Mouse (Mus musculus) MEL (cell line): Measurements from ENCODE around the gene Foxo3. TPM values are rescaled to one million over a fixed set of nuclear protein-coding genes. Genes with fewer than 3 reads are reported as not detected.

Experiments
- DNase-seq: peaks from one replicate; pipeline ENCODE4 v3.0.0; 2011; ENCODE audit warnings: low read depth, low spot score
- H3K27ac ChIP-seq: 2 replicates; pipeline ENCODE4 v1.5.1; 2012; ENCODE audit warnings: low read depth, mild to moderate bottlenecking, control low read depth, low read length, moderate library complexity; ENCODE audit not compliant: control insufficient read depth
- H3K27me3 ChIP-seq, 2 experiments: fragments of 150-350 bp in 1 of 2; sonication (generic) in 1 of 2; 2 replicates each; pipeline ENCODE4 v1.6.1; 2012; ENCODE audit warnings: low read length in 2 of 2, mild to moderate bottlenecking in 2 of 2, improper control_type of control experiment in 1 of 2, moderate library complexity in 1 of 2; ENCODE audit not compliant: insufficient read depth in 2 of 2, control insufficient read depth in 1 of 2
- H3K36me3 ChIP-seq, 2 experiments: 2 replicates each; pipeline ENCODE4 v1.6.1; 2012 to 2014; ENCODE audit warnings: low read length in 2 of 2, improper control_type of control experiment in 1 of 2, inconsistent platforms in 1 of 2, mild to moderate bottlenecking in 1 of 2; ENCODE audit not compliant: insufficient read depth in 2 of 2, control insufficient read depth in 1 of 2
- H3K4me1 ChIP-seq, 2 experiments: fragments of 150-350 bp in 1 of 2; sonication (generic) in 1 of 2; 2 replicates each; pipeline ENCODE4 v1.6.1; 2012; ENCODE audit warnings: low read length in 2 of 2, improper control_type of control experiment in 1 of 2, mild to moderate bottlenecking in 1 of 2; ENCODE audit not compliant: insufficient read depth in 2 of 2, control insufficient read depth in 1 of 2
- H3K4me3 ChIP-seq, 2 experiments: fragments of 150-350 bp in 1 of 2; sonication (generic) in 1 of 2; 2 replicates each; pipeline ENCODE4 v1.5.1; 2012; ENCODE audit warnings: low read depth in 2 of 2, low read length in 2 of 2, mild to moderate bottlenecking in 2 of 2, moderate library complexity in 2 of 2, control low read depth in 1 of 2, improper control_type of control experiment in 1 of 2; ENCODE audit not compliant: control insufficient read depth in 1 of 2, insufficient read depth in 1 of 2
- H3K79me2 ChIP-seq: 2 replicates; pipeline ENCODE4 v1.6.1; 2012; ENCODE audit warnings: mild to moderate bottlenecking, low read length, moderate library complexity; ENCODE audit not compliant: control insufficient read depth, poor library complexity, insufficient read depth
- H3K9ac ChIP-seq: 2 replicates; pipeline ENCODE4 v1.6.1; 2012; ENCODE audit warnings: low read depth, mild to moderate bottlenecking, control low read depth, low read length, moderate library complexity; ENCODE audit not compliant: control insufficient read depth, poor library complexity, severe bottlenecking
- H3K9me3 ChIP-seq: fragments of 150-350 bp; sonication (generic); replicated peaks from 2 replicates; pipeline ENCODE4 v1.6.1; 2012; ENCODE audit warnings: mild to moderate bottlenecking, low read length, improper control_type of control experiment, moderate library complexity; ENCODE audit not compliant: insufficient read depth
- CHD1 ChIP-seq: IDR thresholded peaks from 2 replicates; pipeline ENCODE4 v1.6.1; 2012; ENCODE audit warnings: low read depth, mild to moderate bottlenecking, inconsistent platforms, low read length, improper control_type of control experiment
- CHD2 ChIP-seq: IDR thresholded peaks from 2 replicates; pipeline ENCODE4 v1.6.1; 2011; ENCODE audit warnings: low read length, improper control_type of control experiment
- EP300 ChIP-seq, 2 experiments: IDR thresholded peaks; 2 replicates each; pipeline ENCODE4 v1.6.1; 2011; ENCODE audit warnings: improper control_type of control experiment in 2 of 2, low read length in 2 of 2, low read depth in 1 of 2, mild to moderate bottlenecking in 1 of 2
- GABPA ChIP-seq: IDR thresholded peaks from 2 replicates; pipeline ENCODE4 v1.6.1; 2012; ENCODE audit warnings: low read depth, mild to moderate bottlenecking, inconsistent platforms, low read length, improper control_type of control experiment, moderate library complexity
- JUND ChIP-seq: IDR thresholded peaks from 2 replicates; pipeline ENCODE4 v1.6.1; 2011; ENCODE audit warnings: low read depth, mild to moderate bottlenecking, improper control_type of control experiment, low read length
- MAFK ChIP-seq: IDR thresholded peaks from 2 replicates; pipeline ENCODE4 v1.6.1; 2011; ENCODE audit warnings: low read depth, mild to moderate bottlenecking, low read length, improper control_type of control experiment, borderline replicate concordance
- MAX ChIP-seq: IDR thresholded peaks from 2 replicates; pipeline ENCODE4 v1.6.1; 2011; ENCODE audit warnings: low read length, improper control_type of control experiment
- MAZ ChIP-seq: IDR thresholded peaks from 2 replicates; pipeline ENCODE4 v1.6.1; 2012; ENCODE audit warnings: low read depth, mild to moderate bottlenecking, inconsistent platforms, low read length, improper control_type of control experiment
- MYC ChIP-seq: IDR thresholded peaks from 2 replicates; pipeline ENCODE4 v1.6.1; 2011; ENCODE audit warnings: low read depth, mild to moderate bottlenecking, low read length, improper control_type of control experiment, moderate library complexity
- NRF1 ChIP-seq: IDR thresholded peaks from 2 replicates; pipeline ENCODE4 v1.6.1; 2014; ENCODE audit warnings: low read depth, mild to moderate bottlenecking, inconsistent platforms, low read length, improper control_type of control experiment, moderate library complexity; ENCODE audit not compliant: poor library complexity, insufficient read depth, severe bottlenecking
- POLR2A ChIP-seq, 2 experiments: IDR thresholded peaks; 2 replicates each; pipeline ENCODE4 v1.6.1; 2011 to 2012; ENCODE audit warnings: low read length in 2 of 2, mild to moderate bottlenecking in 2 of 2, control low read depth in 1 of 2, improper control_type of control experiment in 1 of 2, low read depth in 1 of 2, moderate library complexity in 1 of 2; ENCODE audit not compliant: control insufficient read depth in 1 of 2, insufficient read depth in 1 of 2, poor library complexity in 1 of 2
- RCOR1 ChIP-seq: IDR thresholded peaks from 2 replicates; pipeline ENCODE4 v1.6.1; 2012; ENCODE audit warnings: low read depth, mild to moderate bottlenecking, inconsistent platforms, low read length, improper control_type of control experiment
- UBTF ChIP-seq: IDR thresholded peaks from 2 replicates; pipeline ENCODE4 v1.6.1; 2012; ENCODE audit warnings: low read depth, mild to moderate bottlenecking, inconsistent platforms, low read length, improper control_type of control experiment, moderate library complexity, borderline replicate concordance; ENCODE audit not compliant: insufficient read depth
- USF1 ChIP-seq: IDR thresholded peaks from 2 replicates; pipeline ENCODE4 v1.6.1; 2014; ENCODE audit warnings: low read depth, mild to moderate bottlenecking, inconsistent platforms, low read length, improper control_type of control experiment, moderate library complexity
- ZC3H11A ChIP-seq: IDR thresholded peaks from 2 replicates; pipeline ENCODE4 v1.6.1; 2012; ENCODE audit warnings: low read depth, mild to moderate bottlenecking, inconsistent platforms, low read length, improper control_type of control experiment
- ZKSCAN1 ChIP-seq: IDR thresholded peaks from 2 replicates; pipeline ENCODE4 v1.6.1; 2012; ENCODE audit warnings: low read depth, mild to moderate bottlenecking, inconsistent platforms, low read length, improper control_type of control experiment, moderate library complexity
- ZNF384 ChIP-seq: IDR thresholded peaks from 2 replicates; pipeline ENCODE4 v1.6.1; 2012; ENCODE audit warnings: low read depth, mild to moderate bottlenecking, inconsistent platforms, low read length, improper control_type of control experiment
- polyA plus RNA-seq, 2 experiments: library from polyadenylated mRNA; stranded (reverse) in 1 of 2; unstranded in 1 of 2; fragments of >175 nt in 1 of 2; fragments of >200 nt in 1 of 2; gene quantifications; 2 replicates each; pipeline versions ENCODE4 v1.2.1 to v1.2.4; 2012; ENCODE audit warnings: low replicate concordance in 2 of 2, low read depth in 1 of 2; ENCODE audit not compliant: insufficient read length in 2 of 2, insufficient read depth in 1 of 2, missing spikeins in 1 of 2
- total RNA-seq: library from RNA; depleted of rRNA; stranded (reverse); fragments of 300-350 nt; gene quantifications from 2 replicates; pipeline ENCODE4 v1.2.3, GENCODE M21; 2012

Foxo3 gene
- total and polyA plus RNA-seq, 3 experiments: 21.0 to 103 (median 27.2) TPM

- Histone ChIP-seq H3K36me3 (peaks cover 0 to 8% of the 10 kb centered on the region in 2 experiments; a peak in 2 of 4 replicates), H3K9ac (no peak overlapping the region), H3K4me3 (no peak overlapping the region), H3K27ac (no peak overlapping the region), H3K9me3 (no peaks in the 10 kb centered on the region), H3K79me2 (peaks cover 28% of the 10 kb centered on the region), H3K27me3 (no peaks in the 10 kb centered on the region), H3K4me1 (no peaks in the 10 kb centered on the region; a peak in 1 of 4 replicates)
- TF ChIP-seq ZKSCAN1: no peak
- no peak for TF ChIP-seq CHD1
- TF ChIP-seq UBTF: no peak
- no peak for TF ChIP-seq ZNF384
- no peak for TF ChIP-seq MAFK
- no peak for DNase-seq
Observed at GRCm38 (mm10) chr10:42237556-42237955, 39.0 kb downstream of the Foxo3 start.

- Histone ChIP-seq H3K4me1 (no peaks in the 10 kb centered on the region; a peak in 1 of 4 replicates), H3K9me3 (no peaks in the 10 kb centered on the region)
- TF ChIP-seq ZC3H11A: no peak
- TF ChIP-seq, all 39 proteins: peak for 0
- Histone ChIP-seq H3K36me3 (peaks cover 0 to 8% of the 10 kb centered on the region in 2 experiments; a peak in 2 of 4 replicates), H3K4me3 (no peak overlapping the region), H3K9ac (no peak overlapping the region), H3K27me3 (no peaks in the 10 kb centered on the region), H3K79me2 (peaks cover 32% of the 10 kb centered on the region), H3K27ac (no peak overlapping the region)
- DNase-seq: no peak
Observed at GRCm38 (mm10) chr10:42235321-42235720, 41.2 kb downstream of the Foxo3 start.

- no peaks in the 10 kb centered on the region; a peak in 1 of 4 replicates for H3K4me1 ChIP-seq
- H3K9ac ChIP-seq: no peak overlapping the region
- H3K36me3 ChIP-seq: peaks cover 0 to 5% of the 10 kb centered on the region in 2 experiments; a peak in 2 of 4 replicates
- H3K27ac ChIP-seq: no peak overlapping the region
- TF ChIP-seq POLR2A (IDR thresholded peaks at IDR 0.05; ENCODE audit: control insufficient read depth in 1 of 2, insufficient read depth in 1 of 2, low read depth in 1 of 2, low read length in 2 of 2, poor library complexity in 1 of 2) (no peak), EP300 (IDR thresholded peaks at IDR 0.05; ENCODE audit: low read depth in 1 of 2, low read length in 2 of 2) (no peak), RCOR1 (no peak), UBTF (no peak), MAZ (no peak), GABPA (no peak), ZNF384 (no peak), ZKSCAN1 (no peak), JUND (no peak), MYC (no peak), MAX (no peak), CHD2 (no peak), USF1 (no peak), NRF1 (no peak)
- no peak overlapping the region for H3K4me3 ChIP-seq
- peaks cover 30% of the 10 kb centered on the region for H3K79me2 ChIP-seq
- no peaks in the 10 kb centered on the region for H3K9me3 ChIP-seq
- no peaks in the 10 kb centered on the region for H3K27me3 ChIP-seq
- no peak for DNase-seq
Observed at GRCm38 (mm10) chr10:42232977-42233376, 43.6 kb downstream of the Foxo3 start.
